Mouse (Mus musculus): Measurements from ENCODE around the gene Isx.

- no peak for TF ChIP-seq CTCF (IDR thresholded peaks at IDR 0.05; ENCODE audit: borderline replicate concordance, control insufficient read depth, extremely low read depth, insufficient read depth, low read length, poor library complexity)
- no peak for TF ChIP-seq POLR2A (IDR thresholded peaks at IDR 0.05; ENCODE audit: control insufficient read depth, extremely low read depth, insufficient read depth, low read length, poor library complexity)
Measured at GRCm38 (mm10) chr8:74872151-74872823, 686 bp upstream of the Isx start.

All from thymus, adult 2 months (tissue).